Mouse (Mus musculus) stomach, embryonic 14.5 days (tissue): ENCODE measurements around the gene Rorb. TPM values are rescaled to one million over a fixed set of nuclear protein-coding genes. Genes with fewer than 3 reads are reported as not detected.

Experiments used
- ATAC-seq: fragments of 200-750 bp; cut with Nextera tagmentation; 2 replicates; pipeline ENCODE4 v1.8.0; 2017; ENCODE audit warnings: low read depth, moderate TSS enrichment; ENCODE audit not compliant: insufficient number of reproducible peaks, insufficient read depth, low FRiP score
- H3K27ac ChIP-seq: fragments of 300-500 bp; sonication (generic); 2 replicates; pipeline ENCODE4 v1.5.1; 2014; ENCODE audit warnings: mild to moderate bottlenecking, low read length, moderate library complexity, mixed read lengths
- H3K27me3 ChIP-seq: fragments of 300-500 bp; sonication (generic); 2 replicates; pipeline ENCODE4 v1.6.1; 2014; ENCODE audit warnings: low read length, control low read depth, mixed read lengths; ENCODE audit not compliant: control insufficient read depth, insufficient read depth
- H3K36me3 ChIP-seq: fragments of 300-500 bp; sonication (generic); 2 replicates; pipeline ENCODE4 v1.6.1; 2014; ENCODE audit warnings: mild to moderate bottlenecking, control low read depth, low read length, moderate library complexity, mixed read lengths; ENCODE audit not compliant: control insufficient read depth, insufficient read depth
- H3K4me1 ChIP-seq: fragments of 300-500 bp; sonication (generic); 2 replicates; pipeline ENCODE4 v1.6.1; 2014; ENCODE audit warnings: low read length, control low read depth, mixed read lengths; ENCODE audit not compliant: control insufficient read depth, insufficient read depth
- H3K4me2 ChIP-seq: fragments of 300-500 bp; sonication (generic); replicated peaks from 2 replicates; pipeline ENCODE4 v1.6.1; 2014; ENCODE audit warnings: low read depth, low read length, control low read depth
- H3K4me3 ChIP-seq: fragments of 300-500 bp; sonication (generic); 2 replicates; pipeline ENCODE4 v1.5.1; 2014; ENCODE audit warnings: low read depth, low read length, control low read depth
- H3K9ac ChIP-seq: fragments of 300-500 bp; sonication (generic); replicated peaks from 2 replicates; pipeline ENCODE4 v1.6.1; 2014; ENCODE audit warnings: low read depth, mild to moderate bottlenecking, control low read depth, low read length, moderate library complexity, mixed read lengths
- H3K9me3 ChIP-seq: fragments of 300-500 bp; sonication (generic); 2 replicates; pipeline ENCODE4 v1.6.1; 2016; ENCODE audit warnings: low read depth, low read length, control low read depth; ENCODE audit not compliant: control insufficient read depth
- WGBS: fragments of 180-500 bp; shearing (Covaris S2); extraction: QIAGEN DNeasy Blood & Tissue Kit; methylation state at CpG from one replicate; pipeline ENCODE4 v1.1.7; 2014; 5-methylcytosine and 5-hydroxymethylcytosine counted together
- polyA plus RNA-seq: library from polyadenylated mRNA; unstranded; fragments of >200 nt; fragmentation: Nextera tagmentation; extraction: Ambion mirVana; gene quantifications from 2 replicates; pipeline ENCODE4 v1.2.1, GENCODE M21; 2014

Rorb gene
- polyA plus RNA-seq, 1 experiment from 2014 or later: 0.69 TPM

DNA sequence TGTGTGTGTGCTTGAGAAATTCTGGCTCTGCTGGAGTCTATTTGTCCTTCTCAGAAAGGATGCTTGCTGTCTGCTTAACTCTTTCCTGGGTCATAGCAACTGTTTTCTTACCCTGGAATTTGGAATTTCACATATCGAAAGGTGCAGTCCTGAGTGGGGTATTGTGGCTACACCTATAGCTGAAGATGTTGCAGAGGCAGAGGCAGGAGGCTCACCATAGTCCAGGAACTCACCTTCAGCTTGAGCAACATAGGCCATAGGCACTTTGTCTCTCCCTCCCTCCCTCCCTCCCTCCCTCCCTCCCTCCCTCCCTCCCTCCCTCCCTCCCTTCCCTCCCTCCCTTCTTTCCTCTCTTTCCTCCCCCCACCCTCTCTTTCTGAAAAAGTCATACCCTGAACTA, 221.4 kb downstream of the Rorb start:
- H3K4me2 ChIP-seq: no peak overlapping the region
- no peak for ATAC-seq

DNA sequence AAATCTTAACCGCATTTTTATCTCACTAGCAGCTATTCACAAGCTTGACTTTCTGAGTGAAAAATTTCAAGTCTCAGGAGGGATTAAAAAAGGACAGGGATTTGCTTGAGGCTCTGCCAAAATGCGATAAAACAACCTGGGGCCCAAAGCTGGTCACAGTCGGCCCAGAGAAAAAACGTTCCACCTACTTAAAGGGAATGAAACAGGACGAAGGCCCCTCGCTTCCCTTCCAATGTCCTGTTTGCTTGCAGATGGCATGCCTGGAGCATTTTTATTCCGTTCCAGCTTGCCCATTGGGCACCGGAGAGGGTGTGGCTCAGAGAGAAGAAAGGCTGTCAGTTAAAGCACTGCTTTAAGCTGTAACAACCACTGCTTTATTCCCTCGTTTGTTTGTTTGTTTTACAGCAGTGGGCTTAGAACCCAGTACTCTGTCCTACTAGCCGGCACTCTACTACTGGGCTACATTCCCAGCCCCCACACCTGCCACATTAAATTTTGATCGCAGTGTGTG, 221.8 kb downstream of the Rorb start:
- H3K9ac ChIP-seq: no peak overlapping the region
- H3K4me3 ChIP-seq: 0 out of 2 replicates have a peak overlapping the region, but pooled peaks have one; percentile 9
- ATAC-seq: no peak
- H3K4me2 ChIP-seq: peak overlapping the region; percentile 36
- no peaks in the 10 kb centered on the region for H3K4me1 ChIP-seq
- H3K36me3 ChIP-seq: no peaks in the 10 kb centered on the region
- WGBS: 14% methylated on average over 11 of the region's 11 CpGs
- no peaks in the 10 kb centered on the region for H3K9me3 ChIP-seq
- H3K27ac ChIP-seq: no peak overlapping the region
- no peaks in the 10 kb centered on the region for H3K27me3 ChIP-seq

More for the DNA sequence above, 221.4 kb downstream of the Rorb start:
- WGBS: 77% methylated on average over 1 of the region's 1 CpGs
- Histone ChIP-seq H3K36me3 (no peaks in the 10 kb centered on the region), H3K9me3 (no peaks in the 10 kb centered on the region), H3K27me3 (no peaks in the 10 kb centered on the region), H3K4me3 (no peak overlapping the region), H3K27ac (no peak overlapping the region), H3K4me1 (no peaks in the 10 kb centered on the region), H3K9ac (no peak overlapping the region)

DNA sequence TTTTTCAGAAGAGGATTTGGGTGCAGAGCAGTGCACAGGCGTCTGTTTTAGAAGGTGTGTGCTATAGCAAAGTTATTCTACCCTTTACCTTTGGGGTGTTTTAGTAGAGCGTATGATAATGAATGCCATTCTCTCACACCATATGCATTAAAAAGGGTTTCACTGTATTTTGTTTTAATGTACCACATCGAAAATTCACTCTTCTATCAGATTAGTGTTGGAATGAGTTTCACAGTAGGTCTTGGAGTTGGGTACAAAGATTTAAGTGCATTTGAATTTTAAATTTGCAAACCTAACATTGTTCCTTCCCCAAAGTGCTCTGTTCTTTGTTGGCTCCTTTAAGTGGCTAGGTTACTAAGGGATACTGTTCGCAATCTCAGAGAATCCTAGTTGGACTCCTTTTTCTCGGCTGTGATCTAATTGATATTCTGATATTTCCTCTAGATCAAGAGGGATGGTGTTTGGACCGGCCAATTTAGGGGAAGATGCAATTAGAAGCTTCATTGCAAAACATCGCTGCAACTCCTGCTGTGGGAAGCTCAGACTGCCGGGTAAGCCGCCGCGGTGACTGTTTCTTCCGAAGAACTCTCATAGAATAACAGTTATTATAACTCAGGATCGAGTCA, 222.4 kb downstream of the Rorb start:
- Histone ChIP-seq H3K27me3 (no peaks in the 10 kb centered on the region), H3K4me3 (0 out of 2 replicates have a peak overlapping the region, but pooled peaks have one; percentile 9), H3K9ac (no peak overlapping the region), H3K4me1 (no peaks in the 10 kb centered on the region), H3K4me2 (peak overlapping the region; percentile 36), H3K36me3 (no peaks in the 10 kb centered on the region), H3K9me3 (no peaks in the 10 kb centered on the region), H3K27ac (no peak overlapping the region)
- no peak for ATAC-seq
- WGBS: 43% methylated on average over 13 of the region's 13 CpGs

DNA sequence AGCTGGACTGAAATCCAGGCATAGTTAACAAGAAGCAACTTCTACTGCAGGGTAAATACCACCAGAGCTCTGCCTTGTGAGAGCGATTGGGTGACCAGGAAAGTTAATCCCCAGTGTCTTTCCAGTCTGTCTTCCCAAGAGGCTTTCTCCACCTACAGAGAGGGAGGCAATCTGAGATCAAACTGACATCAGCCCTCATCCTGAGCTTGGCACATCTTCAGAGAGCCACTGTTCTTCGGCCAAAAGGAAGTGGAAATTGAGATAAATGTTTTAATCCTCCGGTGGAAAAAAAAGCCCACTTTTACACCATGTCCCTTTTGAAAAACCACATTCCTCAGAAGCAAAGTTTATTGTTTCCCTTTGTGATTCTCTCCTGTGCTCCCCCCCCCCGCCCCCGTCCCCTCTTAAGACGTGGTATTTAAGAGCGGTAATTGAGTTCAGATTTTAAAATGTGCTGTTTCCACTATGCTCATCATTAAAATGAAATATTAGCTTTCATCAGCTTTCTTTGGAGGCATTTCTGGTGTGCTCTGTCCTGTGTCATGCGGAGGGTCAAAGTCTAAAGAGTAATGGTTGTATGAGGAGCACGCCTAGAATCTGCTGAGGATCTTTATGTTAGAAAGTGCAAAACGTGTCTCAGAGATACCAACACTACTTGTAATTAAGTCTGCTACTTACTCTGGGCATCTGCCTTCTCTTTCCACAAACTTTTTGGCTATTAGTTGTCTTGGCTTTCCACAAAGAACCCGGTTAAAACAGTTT, 223.2 kb downstream of the Rorb start:
- no peak overlapping the region for H3K27ac ChIP-seq
- no peak overlapping the region for H3K4me3 ChIP-seq
- no peaks in the 10 kb centered on the region for H3K4me1 ChIP-seq
- H3K36me3 ChIP-seq: no peaks in the 10 kb centered on the region
- H3K4me2 ChIP-seq: no peak overlapping the region
- H3K27me3 ChIP-seq: no peaks in the 10 kb centered on the region
- no peak for ATAC-seq
- H3K9ac ChIP-seq: no peak overlapping the region
- 50% methylated on average over 11 of the region's 11 CpGs for WGBS
- H3K9me3 ChIP-seq: no peaks in the 10 kb centered on the region

DNA sequence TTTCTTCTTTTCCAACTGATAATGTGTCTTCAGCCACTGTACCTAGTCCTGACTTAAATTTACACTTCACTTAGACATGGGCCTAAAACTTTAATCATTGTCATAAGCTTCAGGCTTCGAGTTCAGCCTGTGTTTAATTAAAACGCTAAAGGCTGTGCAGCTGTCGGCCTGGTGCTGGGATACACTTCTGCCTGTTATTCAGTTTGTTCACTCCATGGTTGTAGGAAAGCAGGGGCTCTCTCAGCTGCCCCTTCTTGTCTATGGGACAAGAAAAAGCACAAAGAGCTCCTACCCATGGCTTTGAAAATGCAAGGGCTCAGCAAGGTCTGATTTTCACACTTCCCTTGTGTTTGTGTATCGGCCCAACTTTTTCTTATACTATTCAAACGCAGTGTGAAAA, 229.8 kb downstream of the Rorb start:
- no peak for ATAC-seq
- Histone ChIP-seq H3K36me3 (no peaks in the 10 kb centered on the region), H3K4me3 (no peak overlapping the region), H3K4me1 (no peaks in the 10 kb centered on the region), H3K27me3 (no peaks in the 10 kb centered on the region), H3K27ac (no peak overlapping the region), H3K9me3 (no peaks in the 10 kb centered on the region), H3K9ac (no peak overlapping the region), H3K4me2 (no peak overlapping the region)
- WGBS: 77% methylated on average over 5 of the region's 5 CpGs
